Mouse (Mus musculus) embryonic stem cell, embryonic (primary cell): Measurements from ENCODE around the gene Csrnp3.

Experiments used
- CTCF ChIA-PET, 4 experiments: fragments of 300-600 bp in 2 of 4; fragments of 350-600 bp in 2 of 4; sonication (Branson Sonifier 250); formaldehyde crosslinking; loops; one replicate each; lab custom pipeline; 2022; ENCODE audit warnings: inconsistent platforms in 2 of 4; lab: Charles Lee
- POLR2A ChIA-PET, 4 experiments: fragments of 300-600 bp in 2 of 4; fragments of 350-600 bp in 2 of 4; sonication (Branson Sonifier 250); formaldehyde crosslinking; loops; one replicate each; lab custom pipeline; 2022; ENCODE audit warnings: antibody characterized with exemption in 4 of 4, inconsistent platforms in 1 of 4; lab: Charles Lee

Csrnp3 gene

DNA sequence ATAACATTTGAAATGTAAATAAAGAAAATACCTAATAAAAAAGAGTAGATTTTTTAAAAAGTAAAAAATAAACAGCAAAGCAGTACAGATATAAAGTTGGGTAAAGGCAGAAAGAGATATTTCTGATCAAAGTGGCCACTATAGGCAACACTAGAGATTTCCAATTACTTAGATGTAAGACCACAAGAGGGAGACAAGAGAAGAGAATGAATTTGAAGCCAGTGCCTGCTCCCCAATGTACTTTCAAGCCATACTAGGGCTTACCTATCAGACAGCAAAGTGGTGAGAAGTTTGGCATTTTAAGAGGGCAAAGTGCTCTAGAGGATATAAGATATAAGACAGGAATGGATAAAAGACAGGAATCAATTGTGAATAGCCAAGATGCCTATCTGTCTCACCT is 195.0 kb downstream of the Csrnp3 start:
- ChIA-PET CTCF (interaction anchor here in 1 of 4 experiments (0.6 kb wide), 1 partner anchor 368 kb away, joined by 3 read pairs; no protein-coding TSS in a partner anchor), POLR2A (interaction anchor here in 2 of 4 experiments (0.8 to 1.3 kb wide), 2 partner anchors 8 to 325 kb away, joined by 3 to 4 read pairs; no protein-coding TSS in a partner anchor)

DNA sequence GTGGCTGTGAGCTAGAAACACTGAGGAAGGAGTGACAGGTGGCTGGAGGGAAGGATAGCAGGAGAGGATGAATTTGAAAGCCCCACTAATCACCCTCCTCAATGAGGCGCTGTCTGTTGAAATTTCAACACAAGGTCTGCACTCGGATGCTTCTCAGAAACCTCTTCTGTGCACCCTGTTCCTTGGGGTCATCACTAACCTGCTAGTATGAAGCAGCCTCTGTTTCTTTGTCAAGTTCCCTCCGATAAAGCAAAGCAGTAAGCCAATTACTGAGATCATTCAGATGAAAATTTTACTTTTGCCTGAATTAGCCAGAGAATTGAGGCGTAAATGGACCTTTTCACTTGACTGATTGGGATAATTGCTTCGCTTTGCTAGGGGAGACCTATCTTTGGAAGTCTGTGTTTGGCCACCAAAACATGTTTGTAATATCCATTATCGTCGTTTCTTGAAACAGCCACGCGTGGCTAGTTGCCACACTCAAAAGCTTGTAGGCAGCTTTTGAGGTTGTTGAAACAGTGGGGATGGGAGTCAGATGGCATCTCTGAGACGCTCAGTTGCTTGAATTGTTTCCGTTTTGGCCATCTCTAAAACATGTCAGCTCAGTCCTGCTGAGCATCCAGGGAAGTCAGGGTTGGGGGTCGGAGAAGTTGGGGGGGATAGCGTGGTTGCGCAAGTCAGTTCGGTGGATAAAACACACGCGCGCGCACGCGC is 195.8 kb downstream of the Csrnp3 start:
- ChIA-PET POLR2A (interaction anchor here in 2 of 4 experiments (0.6 to 1.3 kb wide), 5 partner anchors 9 to 429 kb away, joined by 3 to 4 read pairs (median 3); no protein-coding TSS in a partner anchor), CTCF (interaction anchor here (0.6 to 1.0 kb wide), 10 partner anchors 21 to 1658 kb away, joined by 3 to 30 read pairs (median 3); no protein-coding TSS in a partner anchor)

DNA sequence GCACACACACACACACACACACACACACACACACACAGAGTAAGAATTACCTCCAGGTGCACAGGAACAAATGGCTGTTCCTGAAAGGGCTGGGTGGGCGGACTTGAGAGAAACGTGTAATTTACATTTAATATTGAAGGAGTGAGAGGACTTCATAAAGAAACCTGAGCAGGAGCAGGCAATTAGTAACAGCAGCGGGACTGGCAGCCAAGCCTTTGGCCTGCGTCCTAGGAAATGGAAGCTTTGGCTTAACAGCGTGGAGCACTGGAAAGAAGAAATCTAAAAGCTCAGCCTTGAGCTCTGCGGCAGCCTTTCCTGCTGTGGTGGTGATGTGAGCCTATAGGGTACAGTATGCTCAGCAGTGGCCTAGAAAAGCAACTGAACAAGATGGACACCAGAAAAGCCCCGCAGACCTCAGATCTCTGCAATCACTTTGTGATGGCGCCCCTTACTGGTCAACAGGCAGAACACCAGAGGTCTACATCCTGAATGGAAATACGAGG is 196.4 kb downstream of the Csrnp3 start:
- CTCF ChIA-PET = interaction anchor here in 3 of 4 experiments (0.6 to 1.0 kb wide), 9 partner anchors 20 to 1658 kb away, joined by 3 to 30 read pairs (median 3); no protein-coding TSS in a partner anchor
- POLR2A ChIA-PET = interaction anchor here in 1 of 4 experiments (0.6 to 1.3 kb wide), 4 partner anchors 10 to 428 kb away, joined by 3 to 4 read pairs (median 4); no protein-coding TSS in a partner anchor

DNA sequence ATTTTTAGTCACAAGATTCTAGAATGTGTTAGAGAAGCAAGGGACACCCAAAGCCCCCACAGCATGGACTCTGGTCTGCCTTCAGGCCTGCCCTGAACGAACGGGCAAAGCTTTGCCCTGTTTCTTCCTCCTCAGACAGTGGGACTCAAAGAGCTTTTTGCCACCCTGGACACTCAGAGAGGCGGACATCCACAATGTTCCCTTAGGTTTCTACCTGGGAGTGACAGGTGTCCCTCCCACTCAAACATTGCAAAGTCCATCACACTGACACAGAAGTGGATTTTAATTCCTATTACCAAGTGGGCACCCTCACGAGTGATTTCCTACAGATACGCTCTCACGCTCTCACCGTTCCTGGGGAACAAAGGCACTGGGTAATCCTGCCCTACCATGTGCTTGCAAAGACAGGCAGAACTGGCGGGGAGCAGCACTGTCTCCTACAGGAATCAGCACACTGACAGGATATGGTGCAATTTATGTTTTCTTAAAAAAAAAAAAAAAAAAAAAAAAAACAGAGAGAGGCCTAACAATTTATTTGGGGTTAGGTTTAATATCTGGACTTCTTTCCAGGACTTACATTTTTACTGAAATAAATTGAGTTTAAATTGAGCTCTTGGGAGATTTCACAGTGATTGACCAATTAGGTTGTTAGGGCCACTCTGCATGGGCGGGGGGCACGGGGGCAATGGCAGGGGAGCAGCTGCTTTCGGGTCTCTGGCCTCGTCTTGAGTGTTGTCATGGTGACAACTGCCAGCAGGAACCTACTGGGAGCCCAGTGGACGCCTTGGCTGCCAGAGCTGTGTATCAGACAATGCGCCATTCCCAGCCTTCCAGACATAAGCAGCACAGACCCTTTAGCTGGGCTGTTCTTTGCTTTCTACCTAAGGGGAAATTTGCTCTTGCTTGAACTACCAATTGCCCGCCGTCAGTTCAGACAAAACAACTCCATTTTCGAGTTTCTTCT is 198.2 kb downstream of the Csrnp3 start:
- ChIA-PET CTCF (interaction anchor here in 3 of 4 experiments (0.7 kb wide), 4 partner anchors 154 to 529 kb away, joined by 3 to 6 read pairs (median 4); no protein-coding TSS in a partner anchor), POLR2A (interaction anchor here in 2 of 4 experiments (0.7 kb wide), 2 partner anchors 133 to 929 kb away, joined by 3 to 5 read pairs; no protein-coding TSS in a partner anchor)

DNA sequence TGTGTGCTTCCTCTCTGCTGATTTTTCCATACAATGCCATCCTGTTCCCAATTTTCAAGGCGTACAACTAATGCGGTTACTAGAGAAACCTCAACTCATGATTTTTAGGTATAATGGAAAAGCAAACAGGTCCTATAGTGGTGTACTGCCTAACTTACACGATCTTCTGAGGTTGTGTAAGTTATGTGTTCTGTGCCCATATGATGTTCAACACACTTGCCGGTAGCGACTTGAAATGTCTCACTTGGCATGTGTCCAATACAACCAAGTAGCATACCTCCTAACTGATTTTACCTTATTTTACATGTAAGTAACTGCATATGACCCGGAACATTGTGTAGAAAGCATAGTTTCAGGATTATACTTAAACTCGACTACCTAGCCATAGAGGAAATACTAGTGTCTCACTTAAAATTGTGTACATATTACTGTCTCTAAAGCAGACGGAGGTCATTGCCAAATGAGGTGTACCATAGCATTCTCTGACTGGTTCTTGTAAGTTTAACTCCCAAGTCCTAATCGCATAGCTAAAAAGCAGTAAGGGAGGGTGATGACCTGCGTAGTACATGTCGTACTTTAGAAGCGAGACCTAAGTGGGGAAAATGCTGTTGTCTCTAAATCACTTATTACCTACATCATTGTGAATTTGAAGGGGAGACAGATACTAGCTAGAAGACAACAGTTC is 199.0 kb downstream of the Csrnp3 start:
- ChIA-PET POLR2A (interaction anchor here in 2 of 4 experiments (0.7 kb wide), 2 partner anchors 134 to 930 kb away, joined by 3 to 5 read pairs; no protein-coding TSS in a partner anchor), CTCF (interaction anchor here in 3 of 4 experiments (0.6 to 0.7 kb wide), 5 partner anchors 107 to 530 kb away, joined by 3 to 12 read pairs (median 5); no protein-coding TSS in a partner anchor)

DNA sequence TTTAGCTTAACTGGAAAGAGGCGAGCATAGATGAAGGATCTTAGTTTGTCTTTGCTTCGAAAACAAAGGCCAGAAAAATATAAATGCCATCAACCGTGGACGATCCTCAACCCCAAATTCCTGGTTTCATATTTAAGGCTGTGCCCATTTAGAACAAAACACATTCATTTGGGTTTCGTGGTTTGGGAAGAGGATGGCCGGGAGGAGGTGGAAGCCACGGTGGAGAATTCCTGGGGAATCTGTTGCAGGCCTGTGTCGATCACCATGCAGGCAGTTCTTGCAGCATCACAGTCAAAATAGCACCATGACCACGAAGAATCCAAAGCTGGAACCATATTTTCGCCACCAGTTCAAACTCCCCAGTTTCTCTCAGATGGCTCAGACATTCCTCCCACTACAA is 217.7 kb downstream of the Csrnp3 start:
- ChIA-PET CTCF (interaction anchor here in 1 of 4 experiments (0.5 kb wide), 1 partner anchor 61 kb away, joined by 3 read pairs; the partner anchor contains the start of gene Galnt3), POLR2A (no interaction called here)

DNA sequence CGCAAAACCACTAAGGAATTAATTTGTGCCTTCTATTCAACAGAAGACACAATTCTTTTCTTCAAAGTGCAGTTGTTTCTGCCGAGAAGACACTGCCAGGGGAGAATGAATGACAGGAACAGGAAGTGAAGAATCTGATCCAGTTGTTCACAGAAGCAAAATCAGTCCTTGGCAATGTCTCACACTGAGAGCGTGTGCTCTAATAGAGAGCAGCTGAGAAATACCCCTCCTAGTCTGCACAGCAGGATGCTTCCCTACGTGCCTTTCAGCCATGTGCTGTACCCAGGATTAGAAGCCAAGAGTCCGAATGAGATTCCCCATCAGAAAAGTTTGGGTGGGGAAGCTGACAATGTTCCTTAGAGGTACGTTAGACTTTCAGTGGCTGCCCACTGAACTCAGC is 223.9 kb downstream of the Csrnp3 start:
- POLR2A ChIA-PET = no interaction called here

DNA sequence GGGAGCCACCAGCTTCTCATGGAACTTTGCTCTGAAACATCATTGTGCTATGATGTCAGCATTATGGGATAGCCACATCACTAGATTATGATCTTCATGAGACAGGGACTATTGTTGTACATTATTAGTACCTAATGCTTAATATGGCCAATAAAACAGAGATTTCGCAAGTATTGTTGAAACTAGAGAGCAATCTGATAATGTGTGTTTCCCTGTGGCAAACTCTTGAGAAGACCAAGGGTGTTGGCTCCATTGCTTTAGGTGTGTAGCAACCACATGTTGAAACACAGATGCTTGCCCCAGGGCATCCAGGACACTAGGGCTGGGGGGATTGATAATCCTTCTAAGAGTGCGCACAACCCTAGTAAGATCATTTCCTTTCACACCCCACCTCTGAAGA is 235.2 kb downstream of the Csrnp3 start:
- POLR2A ChIA-PET = no interaction called here
- CTCF ChIA-PET = no interaction called here

More for the DNA sequence above, 223.9 kb downstream of the Csrnp3 start:
- CTCF ChIA-PET = no interaction called here
